Mouse (Mus musculus) forebrain, postnatal 0 days (tissue): ENCODE measurements around the gene Kctd15. TPM values are rescaled to one million over a fixed set of nuclear protein-coding genes. Genes with fewer than 3 reads are reported as not detected.

ENCODE experiments used
- ATAC-seq: fragments of 200-750 bp; cut with Nextera tagmentation; 2 replicates; pipeline ENCODE4 v1.8.0; 2017; ENCODE audit warnings: mild to moderate bottlenecking, moderate library complexity
- DNase-seq: peaks from one replicate; pipeline ENCODE4 v3.0.0-alpha.2; 2015
- H3K27ac ChIP-seq: fragments of 300-500 bp; sonication (generic); 2 replicates; pipeline ENCODE4 v1.5.1; 2014; ENCODE audit warnings: low read depth, mild to moderate bottlenecking, antibody characterized with exemption, low read length, moderate library complexity, mixed read lengths
- H3K27me3 ChIP-seq: fragments of 300-500 bp; sonication (generic); 2 replicates; pipeline ENCODE4 v1.6.1; 2014; ENCODE audit warnings: mild to moderate bottlenecking, low read length, mixed read lengths; ENCODE audit not compliant: insufficient read depth
- H3K36me3 ChIP-seq: fragments of 300-500 bp; sonication (generic); 2 replicates; pipeline ENCODE4 v1.6.1; 2014; ENCODE audit warnings: mild to moderate bottlenecking, moderate library complexity; ENCODE audit not compliant: insufficient read depth
- H3K4me1 ChIP-seq: fragments of 300-500 bp; sonication (generic); 2 replicates; pipeline ENCODE4 v1.6.1; 2014; ENCODE audit warnings: antibody characterized with exemption; ENCODE audit not compliant: insufficient read depth
- H3K4me2 ChIP-seq: fragments of 300-500 bp; sonication (generic); 2 replicates; pipeline ENCODE4 v1.6.1; 2014; ENCODE audit warnings: low read depth, mild to moderate bottlenecking, moderate library complexity
- H3K4me3 ChIP-seq: fragments of 300-500 bp; sonication (generic); 2 replicates; pipeline ENCODE4 v1.5.1; 2014; ENCODE audit warnings: low read depth, low read length, mixed read lengths
- H3K9ac ChIP-seq: fragments of 300-500 bp; sonication (generic); 2 replicates; pipeline ENCODE4 v1.6.1; 2014; ENCODE audit warnings: mild to moderate bottlenecking
- H3K9me3 ChIP-seq: fragments of 300-500 bp; sonication (generic); 2 replicates; pipeline ENCODE4 v1.6.1; 2016; ENCODE audit warnings: low read length
- CTCF ChIP-seq: sonication (generic); IDR thresholded peaks from 2 replicates; pipeline ENCODE4 v1.5.1; 2016; ENCODE audit warnings: antibody characterized with exemption, control low read depth, low read depth
- WGBS: fragments of 180-500 bp; shearing (Covaris S2); extraction: QIAGEN DNeasy Blood & Tissue Kit; methylation state at CpG from one replicate; pipeline ENCODE4 v1.1.7; 2014; 5-methylcytosine and 5-hydroxymethylcytosine counted together
- polyA plus RNA-seq: library from polyadenylated mRNA; unstranded; fragments of >200 nt; fragmentation: Nextera tagmentation; extraction: Ambion mirVana; gene quantifications from 2 replicates; pipeline ENCODE4 v1.2.1, GENCODE M21; 2015
- total RNA-seq: library from RNA; depleted of rRNA; stranded (reverse); fragments of >200 nt; gene quantifications from 2 replicates; pipeline ENCODE4 v1.2.3, GENCODE M21; 2014; rRNA removed

Gene Kctd15
- total RNA-seq: 57.9 and 59.4 TPM in 2 replicates
- 16.7 and 18.3 TPM in 2 replicates for polyA plus RNA-seq

- Histone ChIP-seq H3K27me3 (no peaks in the 10 kb centered on the region), H3K4me2 (peak within 1 kb of the TSS; percentile 87), H3K9me3 (no peaks in the 10 kb centered on the region), H3K4me1 (no peaks in the 10 kb centered on the region; the same call in 1 of the 2 replicates), H3K9ac (peak within 1 kb of the TSS; percentile 91), H3K4me3 (peak within 1 kb of the TSS; percentile 84), H3K36me3 (no peaks in the 10 kb centered on the region), H3K27ac (peak within 1 kb of the TSS; percentile 96; the same call in 1 of the 2 replicates)
- WGBS: 67% methylated on average over 5 of the region's 5 CpGs
- no peak for TF ChIP-seq CTCF
- ATAC-seq (no peak), DNase-seq (no peak)
Measured at GRCm38 (mm10) chr7:34656632-34657031, at the start of gene Kctd15. Gene Kctd15, minus strand, starts transcription at chr7:34656732.

GRCm38 (mm10) chr7:34704401-34704800 is 47.9 kb upstream of the Kctd15 start:
- H3K4me1 ChIP-seq: no peaks in the 10 kb centered on the region
- no peaks in the 10 kb centered on the region for H3K9me3 ChIP-seq
- no peak for ATAC-seq
- no peak overlapping the region for H3K4me2 ChIP-seq
- no peak overlapping the region for H3K4me3 ChIP-seq
- H3K36me3 ChIP-seq: no peaks in the 10 kb centered on the region
- WGBS: 25% methylated on average over 4 of the region's 4 CpGs
- H3K27ac ChIP-seq: no peak overlapping the region
- DNase-seq: no peak
- no peaks in the 10 kb centered on the region for H3K27me3 ChIP-seq
- no peak overlapping the region for H3K9ac ChIP-seq
- no peak for TF ChIP-seq CTCF

- Histone ChIP-seq H3K4me3 (no peak overlapping the region), H3K27me3 (no peaks in the 10 kb centered on the region), H3K36me3 (no peaks in the 10 kb centered on the region), H3K27ac (no peak overlapping the region), H3K4me1 (no peaks in the 10 kb centered on the region), H3K9ac (no peak overlapping the region), H3K9me3 (no peaks in the 10 kb centered on the region), H3K4me2 (no peak overlapping the region)
- TF ChIP-seq CTCF: no peak
- ATAC-seq (no peak), DNase-seq (no peak)
- WGBS: 59% methylated on average over 4 of the region's 4 CpGs
Measured at GRCm38 (mm10) chr7:34703437-34703836, 46.9 kb upstream of the Kctd15 start.

DNA sequence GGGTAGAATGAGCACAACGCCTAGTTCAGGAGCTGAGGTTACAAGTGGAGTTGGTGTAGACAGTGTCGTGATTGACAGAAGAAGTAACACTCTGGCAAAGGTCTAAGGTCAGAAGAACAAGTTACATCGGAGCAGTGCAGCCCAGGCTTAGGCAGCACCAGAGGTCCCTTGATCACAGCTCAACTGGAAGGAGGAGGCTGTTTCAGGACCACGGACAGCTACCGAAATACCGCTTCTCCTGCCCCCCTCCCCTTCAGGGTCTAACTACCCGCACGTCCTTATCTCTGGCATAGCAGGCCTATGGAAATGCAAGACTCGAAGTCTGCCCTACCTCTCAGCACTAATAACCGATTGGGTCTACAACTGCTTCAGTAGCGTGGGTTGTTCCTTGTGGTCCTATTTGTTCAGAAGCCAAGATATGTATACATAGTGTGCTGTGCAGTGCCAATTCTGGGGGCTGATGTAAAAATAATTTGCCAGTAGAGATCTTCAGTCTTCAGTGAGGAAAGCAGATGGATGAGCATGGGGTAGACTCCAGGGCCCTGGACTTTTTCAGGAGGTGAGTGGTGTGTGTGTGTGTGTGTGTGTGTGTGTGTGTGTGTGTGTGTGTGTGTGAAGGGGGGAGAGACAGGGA is 46.3 kb upstream of the Kctd15 start:
- Histone ChIP-seq H3K4me1 (no peaks in the 10 kb centered on the region), H3K36me3 (no peaks in the 10 kb centered on the region), H3K9ac (no peak overlapping the region), H3K4me2 (no peak overlapping the region), H3K9me3 (no peaks in the 10 kb centered on the region), H3K4me3 (no peak overlapping the region), H3K27me3 (no peaks in the 10 kb centered on the region), H3K27ac (no peak overlapping the region)
- no peak for ATAC-seq
- DNase-seq: no peak
- 21% methylated on average over 11 of the region's 11 CpGs for WGBS
- TF ChIP-seq CTCF: no peak

GRCm38 (mm10) chr7:34699888-34700287 is 43.4 kb upstream of the Kctd15 start:
- no peak for TF ChIP-seq CTCF
- WGBS: 61% methylated on average over 3 of the region's 3 CpGs
- Histone ChIP-seq H3K9me3 (no peaks in the 10 kb centered on the region), H3K4me2 (no peak overlapping the region), H3K4me3 (no peak overlapping the region), H3K27me3 (no peaks in the 10 kb centered on the region; the same call in 1 of the 2 replicates), H3K27ac (no peak overlapping the region), H3K9ac (no peak overlapping the region), H3K4me1 (no peaks in the 10 kb centered on the region), H3K36me3 (no peaks in the 10 kb centered on the region)
- no peak for DNase-seq
- no peak for ATAC-seq

DNA sequence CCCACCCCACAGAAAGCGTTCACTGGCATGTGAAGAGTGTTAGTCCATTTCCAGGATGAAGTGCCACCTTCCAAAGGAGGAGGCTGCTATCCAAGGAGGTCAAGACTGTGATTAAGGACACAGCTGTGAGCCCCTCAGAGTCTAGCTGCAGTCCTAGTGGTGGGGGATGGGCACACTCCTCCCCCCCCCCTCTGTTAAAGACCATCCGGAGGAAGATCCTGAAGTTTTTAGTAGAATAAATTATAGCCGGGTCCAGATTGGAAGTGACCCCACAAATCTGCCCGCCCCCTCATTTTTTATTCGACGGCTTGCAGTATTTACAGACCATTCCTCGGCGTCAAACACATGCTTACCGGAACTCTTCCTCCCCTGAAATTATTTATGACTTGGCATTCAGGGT is 41.7 kb upstream of the Kctd15 start:
- 85% methylated on average over 9 of the region's 9 CpGs for WGBS
- H3K9ac ChIP-seq: no peak overlapping the region
- ATAC-seq: no peak
- no peak for TF ChIP-seq CTCF
- H3K4me1 ChIP-seq: no peaks in the 10 kb centered on the region
- no peaks in the 10 kb centered on the region for H3K9me3 ChIP-seq
- H3K4me2 ChIP-seq: no peak overlapping the region
- no peak overlapping the region for H3K4me3 ChIP-seq
- no peak overlapping the region for H3K27ac ChIP-seq
- H3K36me3 ChIP-seq: no peaks in the 10 kb centered on the region
- no peak for DNase-seq
- no peaks in the 10 kb centered on the region; the same call in 1 of the 2 replicates for H3K27me3 ChIP-seq

- Histone ChIP-seq H3K4me3 (no peak overlapping the region), H3K36me3 (no peaks in the 10 kb centered on the region), H3K4me2 (no peak overlapping the region), H3K27me3 (no peaks in the 10 kb centered on the region; the same call in 1 of the 2 replicates), H3K9ac (no peak overlapping the region), H3K4me1 (no peaks in the 10 kb centered on the region), H3K27ac (no peak overlapping the region), H3K9me3 (no peaks in the 10 kb centered on the region)
- ATAC-seq (no peak), DNase-seq (no peak)
- no peak for TF ChIP-seq CTCF
- WGBS: 65% methylated on average over 9 of the region's 9 CpGs
Measured at GRCm38 (mm10) chr7:34696086-34696485, 39.6 kb upstream of the Kctd15 start.
